9 mouse cellular contexts compared by ENCODE assay signal in the genomic region with DNA sequence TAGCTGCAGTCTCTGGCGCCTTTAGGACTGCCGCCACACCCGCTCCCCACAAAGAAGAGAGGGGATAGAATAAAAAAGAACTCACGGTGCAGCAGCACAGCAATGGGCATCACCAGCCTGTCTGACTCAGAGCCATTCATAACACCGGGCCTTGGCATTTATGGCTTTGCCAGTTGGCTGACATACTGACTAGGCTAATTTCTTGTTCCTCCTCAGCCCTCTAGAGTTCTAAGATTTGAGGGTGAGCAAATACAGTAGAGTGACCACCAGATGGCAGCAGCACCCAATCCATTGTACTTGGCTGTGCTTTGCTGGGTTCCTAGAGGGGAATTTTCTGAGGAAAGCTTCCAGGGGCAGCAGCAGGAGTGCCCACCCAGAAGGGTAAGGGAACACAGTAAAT. TPM values are rescaled to one million over a fixed set of nuclear protein-coding genes. Genes with fewer than 3 reads are reported as not detected.
A peak's percentile ranks its signal among the peaks of the same experiment; 100 is the strongest.
DNase-seq lines count a peak whose midpoint lies in the region; ATAC-seq and TF ChIP-seq lines count a peak whose summit lies in the region.
"Not testable (repeated sequence)": the region's sequence is repeated elsewhere in the genome, so short reads cannot be mapped to it uniquely, and the experiment has no call there.
"Had no signal": no experiment of that assay in that cellular context is flagged by ENCODE, and none has a peak within 500 bp of the region (broad histone marks: within the 10 kb centered on the region; RNA-seq: fewer than 3 reads in every experiment).

No protein-coding gene starts in this region.

- not testable (repeated sequence) for H3K4me3 ChIP-seq in forebrain, embryonic 15.5 days; intestine, postnatal 0 days (ENCODE audit: low read depth, low read length); neural tube, embryonic 15.5 days (replicated peaks)

- H3K4me1 ChIP-seq in forebrain, embryonic 15.5 days; intestine, postnatal 0 days (replicated peaks; ENCODE audit: control insufficient read depth, insufficient read depth, low read length); neural tube, embryonic 15.5 days: not testable (repeated sequence)

- not testable (repeated sequence) for H3K9ac ChIP-seq in forebrain, embryonic 15.5 days (replicated peaks); intestine, postnatal 0 days (ENCODE audit: low read depth, low read length); neural tube, embryonic 15.5 days (replicated peaks)

- peak; percentile 30; the same call in 1 of the 2 replicates for TF ChIP-seq CTCF in intestine, postnatal 0 days (IDR thresholded peaks at IDR 0.05; ENCODE audit: low read depth)

- intact Hi-C loops in heart, postnatal 25 days (cut with DNase I); left cerebral cortex, postnatal 4 days (cut with DNase I): not testable (repeated sequence)

- H3K27me3 ChIP-seq in forebrain, embryonic 15.5 days; intestine, postnatal 0 days (replicated peaks; ENCODE audit: control insufficient read depth, insufficient read depth, low read length); neural tube, embryonic 15.5 days (replicated peaks): not testable (repeated sequence)

- 82% methylated on average over 5 of the region's 5 CpGs for WGBS in forebrain, embryonic 15.5 days
- WGBS in intestine, postnatal 0 days: 82% methylated on average over 5 of the region's 5 CpGs
- WGBS in neural tube, embryonic 15.5 days: 70% methylated on average over 5 of the region's 5 CpGs

- H3K27ac ChIP-seq in forebrain, embryonic 15.5 days (replicated peaks); intestine, postnatal 0 days (ENCODE audit: low read depth, low read length); neural tube, embryonic 15.5 days (replicated peaks): not testable (repeated sequence)

- H3K9me3 ChIP-seq in forebrain, embryonic 15.5 days; intestine, postnatal 0 days (ENCODE audit: control insufficient read depth); neural tube, embryonic 15.5 days (replicated peaks): not testable (repeated sequence)

- H3K4me2 ChIP-seq in forebrain, embryonic 15.5 days (replicated peaks); intestine, postnatal 0 days (replicated peaks; ENCODE audit: low read depth); neural tube, embryonic 15.5 days: not testable (repeated sequence)

- ATAC-seq in activated CD4-positive, CD25-positive, alpha-beta regulatory T cell, adult 4 months: peak; percentile 63
- peak; percentile 94 for ATAC-seq in forebrain, embryonic 15.5 days (replicated peaks)
- peak; percentile 33; the same call in 1 of the 2 replicates for ATAC-seq in intestine, postnatal 0 days
- ATAC-seq in megakaryocyte-erythroid progenitor cell, adult 5-6 weeks (replicated peaks; ENCODE audit: low FRiP score, low TSS enrichment, poor library complexity, severe bottlenecking): peak; percentile 86
- peak; percentile 91 for ATAC-seq in neural tube, embryonic 15.5 days (ENCODE audit: low FRiP score)

- not testable (repeated sequence) for H3K36me3 ChIP-seq in forebrain, embryonic 15.5 days; intestine, postnatal 0 days (ENCODE audit: control insufficient read depth, insufficient read depth); neural tube, embryonic 15.5 days

- peak; percentile 60 for DNase-seq in cerebellum, adult 9-10 months
- peak; percentile 1 for DNase-seq in heart, postnatal 25 days (ENCODE audit: low spot score)
- peak; percentile 1 for DNase-seq in left cerebral cortex, postnatal 4 days

RNA-seq across cellular contexts. Expression of a gene that starts 34.8 kb away (rescaled TPM):
- polyA plus RNA-seq in activated CD4-positive, CD25-positive, alpha-beta regulatory T cell, adult 4 months (2017; shearing (Covaris generic)): 1 to 10 TPM; 2.2 to 3.1 TPM
- polyA plus RNA-seq in forebrain, embryonic 15.5 days (2015; fragmentation: Nextera tagmentation; extraction: Ambion mirVana): 1.6 and 2.1 TPM in 2 replicates
- 1 to 10 TPM; 3.9 to 4.9 TPM for total RNA-seq in heart, postnatal 25 days (2021)
- polyA plus RNA-seq in intestine, postnatal 0 days (2015; fragmentation: Nextera tagmentation; extraction: Ambion mirVana): 1.4 and 1.7 TPM in 2 replicates
- total RNA-seq in left cerebral cortex, postnatal 4 days (2021): 10 to 100 TPM; 12.2 to 12.9 TPM
- 4.6 and 4.8 TPM in 2 replicates for total RNA-seq in megakaryocyte-erythroid progenitor cell, adult 5-6 weeks (2014; fragmentation: Nextera tagmentation)
- 6.1 TPM in 2 replicates for total RNA-seq in megakaryocyte-erythroid progenitor cell, adult 5-6 weeks (2017)
- polyA plus RNA-seq in neural tube, embryonic 15.5 days (2015; fragmentation: Nextera tagmentation; extraction: Ambion mirVana): 1.6 and 1.7 TPM in 2 replicates

RNA-seq across cellular contexts. Expression of a gene that starts 53.7 kb away (rescaled TPM):
- not detected for polyA plus RNA-seq in activated CD4-positive, CD25-positive, alpha-beta regulatory T cell, adult 4 months (2017; shearing (Covaris generic))
- polyA plus RNA-seq in forebrain, embryonic 15.5 days (2015; fragmentation: Nextera tagmentation; extraction: Ambion mirVana): 12.0 and 13.7 TPM in 2 replicates
- under 1 TPM; 0.23 to 0.56 TPM for total RNA-seq in heart, postnatal 25 days (2021)
- polyA plus RNA-seq in intestine, postnatal 0 days (2015; fragmentation: Nextera tagmentation; extraction: Ambion mirVana): 1.4 and 1.5 TPM in 2 replicates
- total RNA-seq in left cerebral cortex, postnatal 4 days (2021): 10 to 100 TPM; 29.4 to 31.1 TPM
- total RNA-seq in megakaryocyte-erythroid progenitor cell, adult 5-6 weeks (2014; fragmentation: Nextera tagmentation): 1.0 TPM in 1 of 2 replicates, not detected in the other
- 1.1 and 1.4 TPM in 2 replicates for total RNA-seq in megakaryocyte-erythroid progenitor cell, adult 5-6 weeks (2017)
- polyA plus RNA-seq in neural tube, embryonic 15.5 days (2015; fragmentation: Nextera tagmentation; extraction: Ambion mirVana): 21.8 and 23.5 TPM in 2 replicates
- total RNA-seq: CH12.LX had no signal

Comparison
In these comparisons a context has a peak if more than half of its experiments do, and no peak if none do; other contexts are left out.
1. ATAC-seq: peak in every context shown above with its lines; median percentile 94 in forebrain, embryonic 15.5 days; 91 in neural tube, embryonic 15.5 days; 86 in megakaryocyte-erythroid progenitor cell, adult 5-6 weeks; 63 in activated CD4-positive, CD25-positive, alpha-beta regulatory T cell, adult 4 months; 33 in intestine, postnatal 0 days.
2. DNase-seq: peak in every context shown above with its lines; median percentile 60 in cerebellum, adult 9-10 months; 1 in heart, postnatal 25 days; 1 in left cerebral cortex, postnatal 4 days.